Mouse (Mus musculus): ENCODE results near the gene Olfr517.

The Olfr517 gene

GRCm38 (mm10) chr7:108872279-108872678 lies at the start of gene Olfr517:
TSS of gene Olfr517 (minus strand) at chr7:108872379.
- no peak for DNase-seq

- DNase-seq: no peak
Measured at GRCm38 (mm10) chr7:108903969-108904368, 31.8 kb upstream of the Olfr517 start.

DNA sequence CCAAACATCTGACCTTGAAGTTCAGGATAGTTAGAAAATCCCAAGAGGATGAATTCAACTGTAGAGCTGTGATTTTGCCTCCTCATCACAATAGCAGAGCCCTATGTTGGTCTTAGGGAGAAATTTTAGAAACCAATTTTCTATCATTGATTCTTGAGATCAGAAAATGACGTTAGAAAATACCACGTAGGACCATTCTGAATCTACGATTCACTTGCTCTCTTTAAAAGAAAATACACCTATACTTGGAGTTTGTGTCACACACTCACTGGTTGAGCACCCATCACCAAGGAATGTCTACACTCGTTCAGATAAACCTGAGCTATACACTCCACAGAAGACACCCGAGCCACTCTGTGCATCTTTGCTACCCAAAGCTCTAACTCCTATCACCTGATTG lies 22.1 kb upstream of the Olfr517 start, which contains the start of gene Olfr519:
Gene Olfr519 (minus strand): TSS at position 101 of the 400 bp plus-strand sequence.
- DNase-seq: no peak

GRCm38 (mm10) chr7:108884906-108885305 lies 12.7 kb upstream of the Olfr517 start, which contains the start of gene Olfr518:
TSS of gene Olfr518 (minus strand) at chr7:108885006.
- DNase-seq: no peak

DNA sequence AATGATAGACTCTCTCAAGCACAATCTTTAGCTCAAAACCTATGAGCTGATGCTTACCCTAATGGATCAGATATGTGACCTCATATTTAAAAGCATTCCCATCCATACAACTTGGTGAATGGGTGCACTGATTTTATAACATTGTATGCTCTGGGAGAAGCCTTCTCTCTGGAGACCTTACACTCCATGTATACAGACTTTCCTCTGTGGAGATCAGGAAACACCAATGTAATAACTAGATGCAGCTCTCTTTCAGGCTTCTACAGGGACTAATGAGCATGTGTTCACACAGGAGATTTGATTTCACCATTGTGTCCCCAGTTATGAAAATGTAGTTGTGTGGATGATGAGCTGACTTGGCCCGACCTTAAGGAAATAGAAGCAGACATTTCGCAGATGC lies 21.8 kb downstream of the Olfr517 start, which contains the start of gene Olfr516:
Gene Olfr516 (minus strand): TSS at position 101 of the 400 bp plus-strand sequence.
- no peak for DNase-seq

GRCm38 (mm10) chr7:108825897-108826296 lies 46.3 kb downstream of the Olfr517 start, which contains the start of gene Olfr514:
TSS of gene Olfr514 (minus strand) at chr7:108825997.
- no peak for DNase-seq
